Mouse (Mus musculus): ENCODE data around the gene Strn4.

- TF ChIP-seq POLR2A (IDR thresholded peaks at IDR 0.05; ENCODE audit: insufficient read depth, low read depth, low read length) (no peak), EP300 (IDR thresholded peaks at IDR 0.05; ENCODE audit: insufficient read depth, low read depth, low read length) (no peak)
These were observed 11.6 kb downstream of the Strn4 start for GRCm38 (mm10) chr7:16827274-16827673.

Data from heart, adult 2 months (tissue).